Mouse (Mus musculus) midbrain, embryonic 15.5 days (tissue): ENCODE measurements around the gene Cox8a. TPM values are rescaled to one million over a fixed set of nuclear protein-coding genes. Genes with fewer than 3 reads are reported as not detected.

Experiments
- ATAC-seq: fragments of 200-750 bp; cut with Nextera tagmentation; replicated peaks from 2 replicates; pipeline ENCODE4 v1.8.0; 2017; ENCODE audit warnings: moderate TSS enrichment
- H3K27ac ChIP-seq: fragments of 300-500 bp; sonication (generic); 2 replicates; pipeline ENCODE4 v1.5.1; 2015; ENCODE audit warnings: mild to moderate bottlenecking, inconsistent platforms
- H3K27me3 ChIP-seq: fragments of 300-500 bp; sonication (generic); replicated peaks from 2 replicates; pipeline ENCODE4 v1.6.1; 2015; ENCODE audit warnings: inconsistent platforms
- H3K36me3 ChIP-seq: fragments of 300-500 bp; sonication (generic); replicated peaks from 2 replicates; pipeline ENCODE4 v1.6.1; 2015; ENCODE audit warnings: inconsistent platforms
- H3K4me1 ChIP-seq: fragments of 300-500 bp; sonication (generic); 2 replicates; pipeline ENCODE4 v1.6.1; 2015; ENCODE audit warnings: inconsistent platforms
- H3K4me2 ChIP-seq: fragments of 300-500 bp; sonication (generic); 2 replicates; pipeline ENCODE4 v1.6.1; 2015; ENCODE audit warnings: inconsistent platforms, mild to moderate bottlenecking, moderate library complexity
- H3K4me3 ChIP-seq: fragments of 300-500 bp; sonication (generic); 2 replicates; pipeline ENCODE4 v1.5.1; 2015; ENCODE audit warnings: mild to moderate bottlenecking, inconsistent platforms
- H3K9ac ChIP-seq: fragments of 300-500 bp; sonication (generic); 2 replicates; pipeline ENCODE4 v1.6.1; 2015; ENCODE audit warnings: mild to moderate bottlenecking, inconsistent platforms
- H3K9me3 ChIP-seq: fragments of 300-500 bp; sonication (generic); 2 replicates; pipeline ENCODE4 v1.6.1; 2016; ENCODE audit warnings: inconsistent platforms
- WGBS: fragments of 180-500 bp; shearing (Covaris S2); methylation state at CpG from one replicate; pipeline ENCODE4 v1.1.7; 2015; ENCODE audit warnings: mixed read lengths; 5-methylcytosine and 5-hydroxymethylcytosine counted together
- polyA plus RNA-seq: library from polyadenylated mRNA; unstranded; fragments of >200 nt; fragmentation: Nextera tagmentation; extraction: Ambion mirVana; gene quantifications from 2 replicates; pipeline ENCODE4 v1.2.1, GENCODE M21; 2015

The Cox8a gene
- polyA plus RNA-seq, 1 experiment from 2014 or later = 837 TPM

DNA sequence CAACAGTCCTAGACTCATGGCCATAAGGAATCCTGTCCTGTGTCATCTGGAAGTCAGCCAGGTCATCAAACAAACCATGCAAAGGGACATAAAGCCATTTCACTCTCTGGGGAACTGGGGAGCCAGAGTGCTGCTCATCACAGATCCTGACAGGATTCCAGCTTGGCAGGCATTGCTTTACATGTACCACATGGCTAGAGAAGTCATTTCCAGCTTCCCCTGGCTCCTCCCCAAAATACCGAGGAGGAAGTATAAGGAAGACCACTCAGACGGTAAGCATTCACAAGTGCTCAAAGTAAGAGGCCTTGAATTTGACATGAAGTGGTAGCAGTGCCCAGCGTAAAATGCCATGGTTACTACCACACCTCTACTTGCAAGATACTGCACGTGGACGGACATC lies 2.9 kb downstream of the Cox8a start:
- peaks cover 35% of the 10 kb centered on the region for H3K4me1 ChIP-seq
- H3K4me3 ChIP-seq = no peak overlapping the region
- peaks cover 15% of the 10 kb centered on the region; the same call in 1 of the 2 replicates for H3K36me3 ChIP-seq
- WGBS = 90% methylated on average over 5 of the region's 5 CpGs
- no peak overlapping the region for H3K4me2 ChIP-seq
- no peak overlapping the region for H3K27ac ChIP-seq
- H3K9me3 ChIP-seq = no peaks in the 10 kb centered on the region
- ATAC-seq = no peak
- H3K9ac ChIP-seq = no peak overlapping the region
- no peaks in the 10 kb centered on the region for H3K27me3 ChIP-seq

DNA sequence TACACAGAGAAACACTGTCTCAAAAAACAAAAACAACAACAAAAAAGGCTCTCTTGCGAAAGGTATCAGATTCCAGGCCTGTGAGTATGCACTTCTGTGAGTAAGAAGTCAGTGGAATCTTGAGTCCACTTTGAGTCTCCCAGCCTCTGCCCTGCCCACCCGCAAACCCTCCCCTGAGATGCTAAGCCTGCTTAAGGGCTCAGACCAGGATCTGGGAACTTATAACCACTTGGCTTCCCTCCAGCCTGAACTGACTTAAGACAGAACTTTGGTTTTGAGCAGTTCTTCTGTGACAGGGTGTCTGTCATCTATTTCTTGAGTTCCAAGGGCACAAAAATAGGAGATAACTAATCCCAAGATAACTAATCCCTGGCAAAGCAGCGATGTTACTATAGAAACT lies 4.4 kb downstream of the Cox8a start:
- Histone ChIP-seq H3K4me1 (peaks cover 31% of the 10 kb centered on the region), H3K9me3 (no peaks in the 10 kb centered on the region), H3K27me3 (no peaks in the 10 kb centered on the region), H3K4me2 (no peak overlapping the region), H3K4me3 (no peak overlapping the region), H3K9ac (no peak overlapping the region), H3K27ac (no peak overlapping the region), H3K36me3 (peaks cover 15% of the 10 kb centered on the region; the same call in 1 of the 2 replicates)
- ATAC-seq = no peak
- WGBS = 96% methylated on average over 3 of the region's 3 CpGs

DNA sequence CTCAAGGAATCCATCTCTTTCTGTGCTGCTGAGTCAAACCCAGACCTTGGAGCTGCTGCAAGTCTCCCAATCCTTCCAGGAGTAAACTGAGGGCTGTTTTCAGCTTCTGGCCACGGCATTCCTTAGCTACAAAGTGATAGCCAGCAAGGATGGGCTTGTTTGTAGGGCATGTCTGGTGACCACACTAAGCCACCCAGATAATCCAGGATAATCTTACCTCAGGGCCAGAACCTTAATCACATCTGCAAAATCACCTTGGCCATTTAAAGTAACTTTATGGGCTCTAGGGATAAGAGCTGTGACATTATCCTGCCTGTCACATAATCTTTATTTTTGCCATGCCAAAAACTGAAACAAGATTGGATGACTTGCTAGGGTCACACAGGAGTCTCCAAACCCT lies 5.2 kb downstream of the Cox8a start:
- ATAC-seq = no peak
- H3K9ac ChIP-seq = no peak overlapping the region

DNA sequence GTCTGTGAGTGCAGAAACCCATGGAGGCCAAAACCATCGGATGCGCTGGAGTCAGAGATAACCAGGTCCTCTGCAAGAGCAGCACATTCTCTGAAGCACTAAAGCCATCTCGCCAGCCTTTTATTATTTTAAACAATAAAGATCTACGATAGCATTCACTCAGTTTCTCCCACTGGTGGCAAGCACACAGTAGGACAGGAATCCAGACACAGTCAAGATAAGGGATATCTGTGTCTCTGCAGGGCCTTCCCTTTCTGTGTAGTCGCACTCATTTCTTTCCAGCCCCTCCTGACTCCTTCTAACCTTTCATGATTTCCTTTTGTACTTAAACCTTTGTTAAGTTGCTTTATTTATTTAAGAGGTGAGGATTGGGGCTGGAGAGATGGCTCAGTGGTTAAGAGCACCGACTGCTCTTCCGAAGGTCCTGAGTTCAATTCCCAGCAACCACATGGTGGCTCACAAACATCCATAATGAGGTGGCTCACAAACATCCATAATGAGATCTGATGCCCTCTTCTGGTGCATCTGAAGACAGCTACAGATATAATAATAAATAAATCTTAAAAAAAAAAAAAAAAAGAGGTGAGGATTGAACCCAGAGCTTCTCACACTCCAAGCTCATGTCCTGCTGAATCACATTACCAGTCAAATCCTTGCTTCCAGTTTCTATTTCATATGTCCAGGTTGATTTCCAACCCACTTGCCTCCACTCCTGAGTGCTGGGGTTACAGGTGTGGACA lies 7.3 kb downstream of the Cox8a start:
- 88% methylated on average over 7 of the region's 7 CpGs for WGBS
- Histone ChIP-seq H3K4me3 (no peak overlapping the region), H3K36me3 (peaks cover 11% of the 10 kb centered on the region; the same call in 1 of the 2 replicates), H3K27me3 (no peaks in the 10 kb centered on the region), H3K9me3 (no peaks in the 10 kb centered on the region), H3K27ac (no peak overlapping the region), H3K4me1 (peaks cover 22% of the 10 kb centered on the region), H3K4me2 (no peak overlapping the region), H3K9ac (no peak overlapping the region)
- ATAC-seq = no peak

More for the DNA sequence above, 5.2 kb downstream of the Cox8a start:
- Histone ChIP-seq H3K4me2 (no peak overlapping the region), H3K36me3 (peaks cover 15% of the 10 kb centered on the region; the same call in 1 of the 2 replicates), H3K4me3 (no peak overlapping the region), H3K27me3 (no peaks in the 10 kb centered on the region), H3K9me3 (no peaks in the 10 kb centered on the region), H3K4me1 (peaks cover 28% of the 10 kb centered on the region), H3K27ac (no peak overlapping the region)
- 86% methylated on average over 1 of the region's 1 CpGs for WGBS

GRCm38 (mm10) chr19:7205753-7206736 lies 11.4 kb downstream of the Cox8a start, which contains the start of gene Otub1:
Otub1 (minus strand) TSS chr19:7206316.
- Histone ChIP-seq H3K9me3 (no peaks in the 10 kb centered on the region), H3K9ac (peak within 1 kb of the TSS; percentile 69), H3K4me2 (peak within 1 kb of the TSS; percentile 74), H3K4me3 (peak within 1 kb of the TSS; percentile 64), H3K27ac (peak within 1 kb of the TSS; percentile 95), H3K27me3 (no peaks in the 10 kb centered on the region), H3K36me3 (peaks cover 5% of the 10 kb centered on the region), H3K4me1 (peaks cover 28% of the 10 kb centered on the region)
- ATAC-seq = peak; percentile 97
- WGBS = under 1% methylated on average over 69 of the region's 79 CpGs

GRCm38 (mm10) chr19:7205326-7205725 lies 12.1 kb downstream of the Cox8a start:
- WGBS = 29% methylated on average over 7 of the region's 7 CpGs
- H3K27me3 ChIP-seq = no peaks in the 10 kb centered on the region
- ATAC-seq = peak; percentile 3
- peaks cover 10% of the 10 kb centered on the region for H3K36me3 ChIP-seq
- no peaks in the 10 kb centered on the region for H3K9me3 ChIP-seq
- peak overlapping the region; percentile 74 for H3K4me2 ChIP-seq
- H3K4me1 ChIP-seq = peaks cover 28% of the 10 kb centered on the region
- peak overlapping the region; percentile 69 for H3K9ac ChIP-seq
- H3K27ac ChIP-seq = peak overlapping the region; percentile 95
- H3K4me3 ChIP-seq = peak overlapping the region; percentile 64

DNA sequence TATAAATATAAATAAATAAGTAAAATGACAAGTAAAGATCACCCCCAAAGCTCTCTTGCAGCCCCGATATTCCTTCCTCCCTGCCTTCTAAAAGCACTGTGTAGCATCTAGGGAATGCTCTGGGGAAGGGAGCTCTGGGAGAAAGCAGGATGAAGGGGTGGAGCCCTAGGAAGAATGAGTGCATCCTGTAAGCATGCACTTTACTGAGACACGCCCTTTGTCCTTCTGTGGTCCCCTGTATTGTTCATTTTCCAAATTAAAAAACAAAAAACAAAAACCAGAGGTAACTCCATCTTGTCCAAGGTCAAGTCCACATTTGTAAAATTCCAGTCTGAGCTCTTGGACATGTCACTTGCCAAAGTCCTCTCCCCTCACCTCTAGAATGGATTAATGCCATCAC lies 12.5 kb downstream of the Cox8a start:
- ATAC-seq = no peak
- Histone ChIP-seq H3K4me2 (peak overlapping the region; percentile 74), H3K9me3 (no peaks in the 10 kb centered on the region), H3K27ac (peak overlapping the region; percentile 95; the same call in 1 of the 2 replicates), H3K4me1 (peaks cover 28% of the 10 kb centered on the region), H3K9ac (peak overlapping the region; percentile 69; the same call in 1 of the 2 replicates), H3K36me3 (peaks cover 15% of the 10 kb centered on the region), H3K27me3 (no peaks in the 10 kb centered on the region), H3K4me3 (peak overlapping the region; percentile 64)
- WGBS = 70% methylated on average over 2 of the region's 2 CpGs

DNA sequence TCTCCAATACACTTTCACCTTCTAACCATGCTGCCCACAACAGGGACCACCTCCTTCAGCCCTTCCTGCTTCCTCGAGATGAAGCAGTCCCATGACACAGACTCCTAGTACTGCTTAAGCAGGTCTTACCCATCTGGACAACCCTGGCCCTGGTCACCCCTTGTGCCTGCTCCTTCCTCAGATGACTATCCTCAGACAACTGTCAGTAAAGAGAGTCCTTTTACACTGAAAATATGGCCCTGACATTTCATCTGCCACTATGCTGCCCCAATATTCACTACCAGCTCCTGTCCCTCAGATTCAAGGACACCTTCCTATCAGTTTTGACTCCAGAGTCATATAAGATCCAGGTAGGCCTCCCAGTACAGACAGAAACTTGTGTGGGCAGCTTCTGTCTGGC lies 17.0 kb downstream of the Cox8a start:
- ATAC-seq = no peak
- WGBS = 61% methylated on average over 1 of the region's 1 CpGs
- Histone ChIP-seq H3K9me3 (no peaks in the 10 kb centered on the region), H3K4me2 (no peak overlapping the region), H3K4me3 (no peak overlapping the region), H3K9ac (no peak overlapping the region), H3K36me3 (peaks cover 40% of the 10 kb centered on the region), H3K4me1 (peaks cover 27% of the 10 kb centered on the region), H3K27me3 (peaks cover 9% of the 10 kb centered on the region; the same call in 1 of the 2 replicates), H3K27ac (no peak overlapping the region)

DNA sequence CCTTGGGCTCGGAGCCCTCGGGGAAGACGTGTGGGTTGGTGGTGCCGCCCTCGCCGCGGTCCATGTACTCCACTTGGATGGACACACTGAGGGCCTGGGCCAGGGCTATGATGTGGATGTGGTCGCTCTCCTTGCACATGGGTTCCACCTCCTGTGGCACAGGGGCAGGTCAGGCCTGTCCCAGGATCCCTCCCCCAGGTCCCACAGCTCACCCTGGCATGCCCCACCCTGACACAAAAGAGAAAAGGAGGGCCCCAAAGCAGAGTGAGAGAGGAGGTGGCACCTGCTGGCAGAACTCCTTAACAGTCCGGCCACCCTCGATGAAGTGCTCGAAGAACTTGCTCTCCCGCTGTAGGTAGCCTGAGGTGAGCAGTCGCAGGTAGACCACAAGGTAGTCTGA lies 18.3 kb downstream of the Cox8a start:
- Histone ChIP-seq H3K27me3 (peaks cover 13% of the 10 kb centered on the region; the same call in 1 of the 2 replicates), H3K9me3 (no peaks in the 10 kb centered on the region), H3K36me3 (peaks cover 36% of the 10 kb centered on the region), H3K27ac (no peak overlapping the region), H3K4me3 (no peak overlapping the region), H3K4me1 (peaks cover 13% of the 10 kb centered on the region), H3K4me2 (no peak overlapping the region), H3K9ac (no peak overlapping the region)
- 93% methylated on average over 13 of the region's 13 CpGs for WGBS
- ATAC-seq = no peak

- H3K4me2 ChIP-seq = no peak overlapping the region
- ATAC-seq = peak; percentile 43; the same call in 1 of the 2 replicates
- 85% methylated on average over 9 of the region's 9 CpGs for WGBS
- peaks cover 35% of the 10 kb centered on the region for H3K36me3 ChIP-seq
- peaks cover 14% of the 10 kb centered on the region for H3K4me1 ChIP-seq
- peaks cover 13% of the 10 kb centered on the region; the same call in 1 of the 2 replicates for H3K27me3 ChIP-seq
- H3K4me3 ChIP-seq = no peak overlapping the region
- no peak overlapping the region for H3K27ac ChIP-seq
- H3K9ac ChIP-seq = no peak overlapping the region
- H3K9me3 ChIP-seq = no peaks in the 10 kb centered on the region
These were observed 20.0 kb downstream of the Cox8a start for GRCm38 (mm10) chr19:7197445-7197844.

DNA sequence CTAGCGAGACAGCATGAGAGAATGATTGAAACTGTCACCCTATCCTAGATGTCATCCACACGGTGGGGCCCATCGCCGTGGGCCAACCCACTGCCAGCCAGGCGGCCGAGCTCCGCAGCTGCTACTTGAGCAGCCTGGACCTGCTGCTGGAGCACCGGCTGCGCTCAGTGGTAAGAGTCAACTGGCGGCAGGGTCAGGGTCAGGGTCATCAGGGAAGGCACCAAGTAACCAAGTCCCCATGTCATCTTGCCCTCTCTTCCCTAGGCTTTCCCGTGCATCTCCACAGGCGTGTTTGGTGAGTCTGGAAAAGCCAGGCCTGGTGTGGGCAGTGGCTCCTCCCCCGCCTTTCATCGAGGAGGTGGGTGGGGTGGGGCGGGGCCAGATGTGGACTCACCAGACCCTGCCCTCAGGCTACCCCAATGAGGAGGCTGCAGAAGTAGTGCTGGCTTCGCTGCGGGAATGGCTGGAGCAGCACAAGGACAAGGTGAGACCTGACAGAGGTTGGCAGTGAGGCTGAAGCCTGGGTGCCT lies 20.6 kb downstream of the Cox8a start:
- Histone ChIP-seq H3K27me3 (peaks cover 13% of the 10 kb centered on the region; the same call in 1 of the 2 replicates), H3K4me3 (no peak overlapping the region), H3K4me1 (peaks cover 19% of the 10 kb centered on the region), H3K4me2 (no peak overlapping the region), H3K9me3 (no peaks in the 10 kb centered on the region), H3K36me3 (peaks cover 35% of the 10 kb centered on the region), H3K27ac (no peak overlapping the region), H3K9ac (no peak overlapping the region)
- ATAC-seq = peak; percentile 37
- 17% methylated on average over 17 of the region's 17 CpGs for WGBS
